Mouse (Mus musculus) MN1 (cell line): Measurements from ENCODE around the gene Pskh1.

Experiments
- DNase-seq: peaks from one replicate; pipeline ENCODE4 v3.0.0-alpha.2; 2016; ENCODE audit warnings: low spot score

The Pskh1 gene

GRCm38 (mm10) chr8:105959350-105959749 lies 59.1 kb downstream of the Pskh1 start:
- DNase-seq: peak; percentile 44

GRCm38 (mm10) chr8:105961101-105961500 lies 60.9 kb downstream of the Pskh1 start:
- no peak for DNase-seq

GRCm38 (mm10) chr8:105961536-105961935 lies 61.3 kb downstream of the Pskh1 start:
- no peak for DNase-seq

GRCm38 (mm10) chr8:105964506-105965265 lies 64.4 kb downstream of the Pskh1 start:
- no peak for DNase-seq

- peak; percentile 61 for DNase-seq
Observed at GRCm38 (mm10) chr8:105965266-105965904, 65.1 kb downstream of the Pskh1 start.

- peak; percentile 86 for DNase-seq
Observed at GRCm38 (mm10) chr8:105965905-105966341, 65.7 kb downstream of the Pskh1 start, which contains the start of gene Slc12a4. Gene Slc12a4, minus strand, starts transcription at chr8:105966097.

GRCm38 (mm10) chr8:105966692-105967311 lies 66.6 kb downstream of the Pskh1 start:
- no peak for DNase-seq

GRCm38 (mm10) chr8:105969367-105969766 lies 69.1 kb downstream of the Pskh1 start:
- no peak for DNase-seq

- no peak for DNase-seq
Observed at GRCm38 (mm10) chr8:105971019-105971720, 70.9 kb downstream of the Pskh1 start.

GRCm38 (mm10) chr8:105975363-105975762 lies 75.1 kb downstream of the Pskh1 start:
- no peak for DNase-seq

- DNase-seq: no peak
Observed at GRCm38 (mm10) chr8:105979325-105979724, 79.1 kb downstream of the Pskh1 start, which contains the start of gene Dpep3. Gene Dpep3, minus strand, starts transcription at chr8:105979429.

GRCm38 (mm10) chr8:105981146-105981545 lies 80.9 kb downstream of the Pskh1 start:
- no peak for DNase-seq
